Mouse (Mus musculus) bone marrow macrophage, adult 2 months (primary cell): ENCODE measurements at regions not wholly inside any gene's neighbourhood (a gene's known extent, or its start where the extent isn't known, plus 50 kb on each side); places are given as distances from the start of the nearest gene placed in this dataset.

Experiments
- H3K27ac ChIP-seq: 2 replicates; pipeline ENCODE4 v1.5.1; 2012; ENCODE audit warnings: low read depth, low read length; ENCODE audit not compliant: insufficient read depth
- H3K4me1 ChIP-seq: 2 replicates; pipeline ENCODE4 v1.6.1; 2012; ENCODE audit warnings: low read length; ENCODE audit not compliant: control insufficient read depth, insufficient read depth
- H3K4me3 ChIP-seq: 2 replicates; pipeline ENCODE4 v1.5.1; 2012; ENCODE audit warnings: mild to moderate bottlenecking, low read length, moderate library complexity; ENCODE audit not compliant: insufficient read depth
- CTCF ChIP-seq: IDR thresholded peaks from 2 replicates; pipeline ENCODE4 v1.5.1; 2012; ENCODE audit warnings: low read depth, mild to moderate bottlenecking, low read length, moderate library complexity
- POLR2A ChIP-seq: IDR thresholded peaks from 2 replicates; pipeline ENCODE4 v1.6.1; 2012; ENCODE audit warnings: mild to moderate bottlenecking, low read depth, low read length, borderline replicate concordance

DNA sequence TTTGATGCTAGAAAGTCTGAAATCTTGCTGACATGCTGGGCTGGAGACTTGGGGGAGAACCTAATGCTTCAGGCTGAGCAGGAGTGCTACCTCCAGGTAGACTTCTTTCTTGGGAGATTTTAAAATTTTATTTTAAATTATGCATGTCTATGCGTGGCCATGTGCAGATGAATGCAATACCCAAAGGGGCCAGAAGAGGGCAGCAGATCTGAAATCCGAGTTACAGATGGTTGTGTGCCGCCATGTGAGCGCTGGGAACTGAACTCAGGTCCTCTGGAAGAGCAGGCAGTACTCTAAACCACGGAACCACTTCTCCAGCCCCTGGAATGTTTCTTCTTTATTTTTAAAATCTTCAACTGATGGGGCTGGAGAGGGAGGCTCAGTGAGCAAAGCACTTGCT, 135.8 kb downstream of the Slc4a3 start:
- TF ChIP-seq POLR2A (no peak), CTCF (0 out of 2 replicates have a peak, but pooled peaks have one; percentile 14)
- no peaks in the 10 kb centered on the region for H3K4me1 ChIP-seq

DNA sequence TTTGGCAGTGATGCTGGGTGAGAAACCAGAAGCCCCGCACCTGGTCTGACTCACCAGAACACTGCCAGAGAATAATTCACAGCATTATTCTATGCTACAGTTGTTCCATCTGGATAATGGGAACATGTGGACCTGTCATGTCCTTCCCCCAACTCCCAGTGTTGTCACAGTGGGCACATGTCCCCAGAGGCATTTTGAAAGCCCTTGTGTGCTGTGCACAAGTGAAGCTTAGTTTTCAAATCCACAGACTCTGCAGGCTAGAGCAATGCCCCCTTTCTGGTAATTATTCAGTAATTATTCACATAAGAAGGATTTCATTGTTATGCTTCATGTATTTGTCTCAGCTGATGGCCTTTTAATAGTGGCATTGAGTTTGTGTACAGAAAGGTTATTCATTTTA, 146.7 kb downstream of the Slc4a3 start:
- Histone ChIP-seq H3K4me1 (no peaks in the 10 kb centered on the region), H3K4me3 (no peak overlapping the region), H3K27ac (no peak overlapping the region)
- TF ChIP-seq POLR2A (no peak), CTCF (no peak)

More for the DNA sequence above, 135.8 kb downstream of the Slc4a3 start:
- Histone ChIP-seq H3K27ac (no peak overlapping the region), H3K4me3 (no peak overlapping the region)

DNA sequence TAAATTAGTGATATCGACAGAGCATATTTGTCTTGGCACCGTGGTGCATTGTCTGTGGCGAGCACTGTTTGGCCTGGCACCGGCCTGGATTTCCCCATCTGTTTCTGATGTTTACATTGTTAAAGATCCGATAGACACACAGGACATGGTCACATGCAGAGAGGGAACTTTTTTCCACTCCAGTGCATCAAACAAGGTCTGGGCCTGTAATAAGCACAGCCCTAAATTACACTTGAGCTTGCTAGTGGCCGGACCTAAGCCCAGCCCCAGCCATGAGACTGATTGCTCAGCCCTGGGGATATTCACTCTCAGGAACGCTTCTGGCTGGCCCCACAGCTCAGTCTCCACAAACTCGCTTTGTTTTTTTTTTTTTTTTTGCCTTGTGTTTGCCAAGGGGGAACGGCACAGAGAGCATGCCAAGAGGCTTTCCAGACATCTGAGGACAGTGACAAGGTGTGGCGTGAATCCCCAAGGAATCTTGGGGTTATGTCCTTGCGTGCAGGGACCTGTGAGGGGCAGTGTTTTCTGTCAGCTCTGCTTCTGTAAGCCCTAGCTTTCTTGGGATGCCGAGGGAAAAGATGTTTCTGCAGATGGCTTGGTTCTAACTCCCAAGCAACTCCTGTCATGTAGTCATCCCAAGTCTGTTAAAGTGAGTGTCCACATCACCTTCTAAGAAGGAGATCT, 147.3 kb downstream of the Slc4a3 start:
- Histone ChIP-seq H3K27ac (no peak overlapping the region), H3K4me3 (no peak overlapping the region), H3K4me1 (no peaks in the 10 kb centered on the region)
- TF ChIP-seq POLR2A, result no peak
- no peak for TF ChIP-seq CTCF

DNA sequence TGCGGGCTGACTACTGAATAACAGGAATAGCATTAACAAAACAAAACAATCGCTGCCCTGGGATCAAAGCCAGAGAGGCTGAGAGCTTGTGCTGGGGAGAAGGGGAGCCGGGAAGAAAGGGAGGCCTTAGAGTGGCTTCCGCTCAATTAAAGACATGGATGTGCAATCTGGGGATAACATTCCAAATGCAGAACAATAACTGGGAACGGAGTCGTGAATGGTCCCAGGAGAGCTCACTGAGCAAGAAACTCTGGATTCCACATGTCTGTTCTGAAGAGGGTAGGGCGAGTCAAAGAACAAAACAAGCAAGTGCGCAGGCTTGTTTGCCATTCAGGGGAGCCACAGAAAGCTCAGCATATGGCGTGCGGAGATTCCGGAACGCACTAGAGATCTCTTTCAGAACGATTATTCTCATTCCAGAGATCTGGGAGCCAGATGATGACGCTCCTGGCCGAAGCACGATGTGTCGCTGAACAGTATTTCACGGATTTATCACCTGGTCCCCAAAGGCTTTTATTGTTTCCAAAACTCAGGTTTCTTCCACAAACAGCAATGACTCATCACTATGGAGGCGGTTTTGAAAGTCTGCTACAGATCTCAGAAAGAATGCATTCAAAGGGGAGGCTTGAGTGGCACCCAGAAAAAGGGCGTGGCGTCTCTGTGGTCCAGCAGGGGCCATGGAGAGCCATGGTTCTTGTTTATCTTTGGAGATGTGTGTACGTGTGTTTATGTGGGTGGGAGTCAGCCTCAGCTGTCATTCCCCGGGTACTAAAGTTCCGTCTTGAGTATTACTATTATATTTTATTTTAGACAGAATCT, 159.0 kb downstream of the Slc4a3 start:
- Histone ChIP-seq H3K4me3 (no peak overlapping the region), H3K27ac (no peak overlapping the region), H3K4me1 (no peaks in the 10 kb centered on the region)
- no peak for TF ChIP-seq CTCF
- no peak for TF ChIP-seq POLR2A

DNA sequence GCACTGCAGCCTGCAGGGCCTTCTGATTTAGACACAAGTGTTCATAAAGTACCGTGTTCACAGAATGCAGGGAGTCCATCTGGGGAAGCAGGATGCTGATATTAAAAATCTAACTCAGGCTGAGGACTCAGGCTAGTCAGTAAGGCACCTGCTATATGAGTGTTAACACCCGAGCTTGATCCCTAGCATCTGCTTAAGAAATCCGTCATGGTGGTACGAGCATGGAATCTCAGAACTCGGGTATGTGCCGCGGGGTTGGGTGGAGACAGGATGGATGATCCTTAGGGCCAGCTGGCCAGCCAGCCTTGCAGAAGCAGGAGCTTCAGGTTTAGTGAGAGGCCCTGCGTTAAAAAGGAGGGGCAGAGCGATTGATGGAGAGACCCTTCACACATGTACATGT, 160.1 kb downstream of the Slc4a3 start:
- no peak for TF ChIP-seq CTCF
- TF ChIP-seq POLR2A, result no peak
- no peak overlapping the region for H3K4me3 ChIP-seq
- H3K27ac ChIP-seq, result no peak overlapping the region
- no peaks in the 10 kb centered on the region for H3K4me1 ChIP-seq

DNA sequence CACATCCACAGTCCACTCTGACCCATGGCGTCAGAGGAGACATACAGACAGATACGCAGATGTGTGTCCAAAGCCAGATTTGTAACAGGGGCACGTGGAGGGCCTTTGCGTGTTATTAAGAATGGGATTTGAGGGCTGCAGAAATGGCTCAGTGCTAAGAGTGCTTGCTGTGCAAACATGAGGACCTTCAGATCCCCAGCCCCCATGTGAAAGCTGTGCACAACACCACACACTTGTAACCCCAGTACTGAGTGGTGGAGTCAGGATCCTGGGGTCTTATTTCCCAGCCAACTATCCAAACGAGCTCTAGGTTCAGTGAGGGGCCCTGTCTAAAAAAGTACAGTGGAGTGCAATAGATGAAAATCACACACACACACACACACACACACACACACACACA, 177.4 kb downstream of the Slc4a3 start:
- Histone ChIP-seq H3K4me3 (no peak overlapping the region), H3K4me1 (no peaks in the 10 kb centered on the region), H3K27ac (no peak overlapping the region)
- TF ChIP-seq POLR2A (no peak), CTCF (no peak)

DNA sequence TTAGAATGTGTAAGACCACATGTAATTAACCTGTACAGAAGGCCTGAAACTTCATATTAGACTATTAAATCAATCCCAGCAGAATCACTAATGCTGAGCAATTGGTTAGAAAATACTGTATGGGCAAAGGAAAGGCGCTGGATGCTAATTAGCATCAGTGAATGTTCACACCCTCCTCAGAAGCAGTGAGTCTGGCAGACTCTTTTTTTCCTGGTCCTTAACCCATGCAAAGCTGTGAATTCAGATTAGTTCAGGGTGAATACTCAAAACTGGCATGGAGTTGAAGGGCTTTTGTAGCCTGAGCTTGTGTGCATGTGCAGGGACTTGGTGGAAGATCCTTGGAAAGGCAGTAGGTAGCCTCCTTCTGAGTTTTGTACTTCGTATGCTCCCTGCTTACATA, 179.3 kb downstream of the Slc4a3 start:
- Histone ChIP-seq H3K27ac (no peak overlapping the region), H3K4me3 (no peak overlapping the region), H3K4me1 (no peaks in the 10 kb centered on the region)
- TF ChIP-seq CTCF, result no peak
- TF ChIP-seq POLR2A, result no peak

DNA sequence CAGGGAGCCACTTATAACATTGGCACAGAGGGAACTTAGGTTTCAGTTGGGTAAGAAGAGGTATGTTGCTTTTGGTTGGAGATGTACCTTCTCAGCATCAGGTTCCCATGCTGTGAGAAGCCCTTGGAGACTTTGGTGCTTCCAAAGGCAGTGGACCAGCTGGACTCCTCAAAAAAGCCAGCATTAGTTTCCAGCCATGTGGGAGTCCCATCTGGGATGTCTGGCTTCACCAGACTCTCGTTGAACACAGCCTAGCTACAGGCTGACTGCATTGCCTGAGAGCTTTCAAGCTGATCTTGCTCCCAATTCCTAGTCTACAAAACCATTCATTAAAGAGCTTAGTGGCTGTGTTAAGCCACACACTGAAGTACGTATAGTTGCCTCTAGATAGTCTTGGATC, 182.8 kb downstream of the Slc4a3 start:
- no peak overlapping the region for H3K4me3 ChIP-seq
- no peak overlapping the region for H3K27ac ChIP-seq
- H3K4me1 ChIP-seq, result no peaks in the 10 kb centered on the region
- TF ChIP-seq POLR2A (no peak), CTCF (no peak)

DNA sequence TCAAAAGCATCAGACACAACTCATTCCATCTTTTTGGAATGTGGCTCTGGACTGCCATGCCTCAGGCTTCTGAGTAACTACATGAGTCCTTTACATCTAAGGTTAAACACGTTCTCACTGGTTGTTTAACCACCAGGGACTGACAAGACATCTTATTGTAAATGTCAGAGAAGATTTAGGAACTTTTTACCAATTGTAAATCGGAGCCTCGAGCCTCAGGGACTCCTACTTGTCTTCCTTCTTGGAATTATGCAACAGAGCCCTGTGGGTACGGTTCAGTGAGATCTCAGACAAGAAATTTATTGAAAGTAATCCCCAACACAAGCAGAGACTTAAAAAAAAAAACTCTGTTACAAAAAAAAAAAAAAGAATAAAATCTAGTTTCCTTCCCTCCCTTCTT, 187.7 kb downstream of the Slc4a3 start:
- TF ChIP-seq POLR2A (no peak), CTCF (no peak)
- no peak overlapping the region for H3K27ac ChIP-seq

DNA sequence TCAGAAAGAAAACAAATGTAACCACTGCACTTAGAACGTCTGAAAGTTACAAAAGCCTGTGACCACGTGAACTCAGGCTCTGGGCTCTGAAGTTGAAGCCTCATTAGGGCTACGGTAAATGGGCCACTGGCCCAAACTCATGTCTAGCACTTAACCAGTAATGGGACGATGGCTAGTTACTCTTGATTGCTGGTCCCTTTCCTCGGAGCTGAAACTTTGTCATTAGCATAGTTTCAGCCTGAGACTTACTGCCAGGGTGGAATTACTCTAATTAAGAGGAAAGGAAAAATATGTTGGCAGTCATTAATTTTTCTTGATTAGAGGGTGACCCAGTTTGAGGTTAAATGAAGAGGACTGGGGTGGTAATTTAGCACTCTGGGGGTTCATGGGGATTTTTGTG, 192.6 kb downstream of the Slc4a3 start:
- Histone ChIP-seq H3K27ac (no peak overlapping the region), H3K4me3 (no peak overlapping the region), H3K4me1 (no peaks in the 10 kb centered on the region)
- no peak for TF ChIP-seq CTCF
- no peak for TF ChIP-seq POLR2A

More for the DNA sequence above, 187.7 kb downstream of the Slc4a3 start:
- H3K4me3 ChIP-seq, result no peak overlapping the region
- no peaks in the 10 kb centered on the region for H3K4me1 ChIP-seq
